Mouse (Mus musculus) midbrain, embryonic 15.5 days (tissue): ENCODE measurements around the gene Leng1. TPM values are rescaled to one million over a fixed set of nuclear protein-coding genes. Genes with fewer than 3 reads are reported as not detected.
"Not testable (repeated sequence)": the region's sequence is repeated elsewhere in the genome, so short reads cannot be mapped to it uniquely, and the experiment has no call there.

Experiments
- ATAC-seq: fragments of 200-750 bp; cut with Nextera tagmentation; replicated peaks from 2 replicates; pipeline ENCODE4 v1.8.0; 2017; ENCODE audit warnings: moderate TSS enrichment
- H3K27ac ChIP-seq: fragments of 300-500 bp; sonication (generic); 2 replicates; pipeline ENCODE4 v1.5.1; 2015; ENCODE audit warnings: mild to moderate bottlenecking, inconsistent platforms
- H3K27me3 ChIP-seq: fragments of 300-500 bp; sonication (generic); replicated peaks from 2 replicates; pipeline ENCODE4 v1.6.1; 2015; ENCODE audit warnings: inconsistent platforms
- H3K36me3 ChIP-seq: fragments of 300-500 bp; sonication (generic); replicated peaks from 2 replicates; pipeline ENCODE4 v1.6.1; 2015; ENCODE audit warnings: inconsistent platforms
- H3K4me1 ChIP-seq: fragments of 300-500 bp; sonication (generic); 2 replicates; pipeline ENCODE4 v1.6.1; 2015; ENCODE audit warnings: inconsistent platforms
- H3K4me2 ChIP-seq: fragments of 300-500 bp; sonication (generic); 2 replicates; pipeline ENCODE4 v1.6.1; 2015; ENCODE audit warnings: inconsistent platforms, mild to moderate bottlenecking, moderate library complexity
- H3K4me3 ChIP-seq: fragments of 300-500 bp; sonication (generic); 2 replicates; pipeline ENCODE4 v1.5.1; 2015; ENCODE audit warnings: mild to moderate bottlenecking, inconsistent platforms
- H3K9ac ChIP-seq: fragments of 300-500 bp; sonication (generic); 2 replicates; pipeline ENCODE4 v1.6.1; 2015; ENCODE audit warnings: mild to moderate bottlenecking, inconsistent platforms
- H3K9me3 ChIP-seq: fragments of 300-500 bp; sonication (generic); 2 replicates; pipeline ENCODE4 v1.6.1; 2016; ENCODE audit warnings: inconsistent platforms
- WGBS: fragments of 180-500 bp; shearing (Covaris S2); methylation state at CpG from one replicate; pipeline ENCODE4 v1.1.7; 2015; ENCODE audit warnings: mixed read lengths; 5-methylcytosine and 5-hydroxymethylcytosine counted together
- polyA plus RNA-seq: library from polyadenylated mRNA; unstranded; fragments of >200 nt; fragmentation: Nextera tagmentation; extraction: Ambion mirVana; gene quantifications from 2 replicates; pipeline ENCODE4 v1.2.1, GENCODE M21; 2015

Gene Leng1
- polyA plus RNA-seq, 1 experiment from 2014 or later: 13.7 TPM

- peaks cover 27% of the 10 kb centered on the region for H3K4me1 ChIP-seq
- peaks cover 18% of the 10 kb centered on the region for H3K36me3 ChIP-seq
- H3K9ac ChIP-seq: peak within 1 kb of the TSS; percentile 73
- under 1% methylated on average over 42 of the region's 42 CpGs for WGBS
- peak; percentile 95 for ATAC-seq
- peak within 1 kb of the TSS; percentile 79 for H3K4me3 ChIP-seq
- H3K27ac ChIP-seq: peak within 1 kb of the TSS; percentile 93
- peak within 1 kb of the TSS; percentile 84 for H3K4me2 ChIP-seq
- H3K9me3 ChIP-seq: no peaks in the 10 kb centered on the region
- no peaks in the 10 kb centered on the region for H3K27me3 ChIP-seq
Measured at GRCm38 (mm10) chr7:3703879-3704441, 38.3 kb upstream of the Leng1 start, which contains the start of gene Rps9. Rps9 (plus strand) TSS chr7:3703993.

GRCm38 (mm10) chr7:3703148-3703878 is 37.7 kb upstream of the Leng1 start:
- 19% methylated on average over 6 of the region's 6 CpGs for WGBS
- H3K9ac ChIP-seq: peak overlapping the region; percentile 27; the same call in 1 of the 2 replicates
- peak overlapping the region; percentile 84 for H3K4me2 ChIP-seq
- no peaks in the 10 kb centered on the region for H3K27me3 ChIP-seq
- H3K4me1 ChIP-seq: peaks cover 27% of the 10 kb centered on the region
- H3K9me3 ChIP-seq: no peaks in the 10 kb centered on the region
- ATAC-seq: peak; percentile 58
- H3K4me3 ChIP-seq: peak overlapping the region; percentile 79
- peaks cover 22% of the 10 kb centered on the region for H3K36me3 ChIP-seq
- peak overlapping the region; percentile 93 for H3K27ac ChIP-seq

GRCm38 (mm10) chr7:3698471-3698870 is 32.8 kb upstream of the Leng1 start:
- Histone ChIP-seq H3K4me1 (peaks cover 18% of the 10 kb centered on the region), H3K9ac (no peak overlapping the region), H3K4me2 (no peak overlapping the region), H3K27me3 (no peaks in the 10 kb centered on the region), H3K36me3 (peaks cover 32% of the 10 kb centered on the region), H3K27ac (no peak overlapping the region), H3K4me3 (no peak overlapping the region), H3K9me3 (no peaks in the 10 kb centered on the region)
- ATAC-seq: no peak
- 97% methylated on average over 6 of the region's 6 CpGs for WGBS

- Histone ChIP-seq H3K36me3 (peaks cover 23% of the 10 kb centered on the region), H3K9ac (peak overlapping the region; percentile 96), H3K4me1 (peaks cover 27% of the 10 kb centered on the region), H3K27ac (peak overlapping the region; percentile 96), H3K4me2 (peak overlapping the region; percentile 85), H3K4me3 (peak overlapping the region; percentile 91)
- WGBS: 6% methylated on average over 9 of the region's 9 CpGs
- not testable (repeated sequence) for H3K9me3 ChIP-seq, ATAC-seq, H3K27me3 ChIP-seq
Measured at GRCm38 (mm10) chr7:3694949-3695305, 29.3 kb upstream of the Leng1 start.

GRCm38 (mm10) chr7:3694076-3694948 is 28.7 kb upstream of the Leng1 start:
- Histone ChIP-seq H3K9ac (peak overlapping the region; percentile 96), H3K36me3 (peaks cover 22% of the 10 kb centered on the region; the same call in 1 of the 2 replicates), H3K27me3 (no peaks in the 10 kb centered on the region), H3K4me3 (peak overlapping the region; percentile 91), H3K9me3 (no peaks in the 10 kb centered on the region), H3K4me2 (peak overlapping the region; percentile 85), H3K4me1 (peaks cover 27% of the 10 kb centered on the region), H3K27ac (peak overlapping the region; percentile 96)
- peak; percentile 40 for ATAC-seq
- under 1% methylated on average over 53 of the region's 55 CpGs for WGBS

- Histone ChIP-seq H3K4me2 (peak overlapping the region; percentile 85), H3K4me1 (peaks cover 27% of the 10 kb centered on the region), H3K36me3 (peaks cover 17% of the 10 kb centered on the region; the same call in 1 of the 2 replicates), H3K27me3 (no peaks in the 10 kb centered on the region), H3K9me3 (no peaks in the 10 kb centered on the region), H3K4me3 (peak overlapping the region; percentile 91), H3K9ac (peak overlapping the region; percentile 96), H3K27ac (peak overlapping the region; percentile 96)
- WGBS: 0% methylated on average over 18 of the region's 18 CpGs
- ATAC-seq: no peak; the same call in 1 of the 2 replicates
Measured at GRCm38 (mm10) chr7:3693809-3694075, 28.1 kb upstream of the Leng1 start.

GRCm38 (mm10) chr7:3692987-3693808 is 27.6 kb upstream of the Leng1 start, which contains the start of gene Mboat7:
Mboat7 (minus strand) TSS chr7:3693523.
- peak within 1 kb of the TSS; percentile 96 for H3K27ac ChIP-seq
- H3K4me3 ChIP-seq: peak within 1 kb of the TSS; percentile 91
- under 1% methylated on average over 55 of the region's 55 CpGs for WGBS
- peaks cover 12% of the 10 kb centered on the region; the same call in 1 of the 2 replicates for H3K36me3 ChIP-seq
- H3K9me3 ChIP-seq: no peaks in the 10 kb centered on the region
- H3K27me3 ChIP-seq: no peaks in the 10 kb centered on the region
- peak within 1 kb of the TSS; percentile 85 for H3K4me2 ChIP-seq
- peaks cover 27% of the 10 kb centered on the region for H3K4me1 ChIP-seq
- ATAC-seq: peak; percentile 94
- H3K9ac ChIP-seq: peak within 1 kb of the TSS; percentile 96

GRCm38 (mm10) chr7:3692382-3692986 is 26.8 kb upstream of the Leng1 start, which contains the start of gene Tsen34:
Tsen34 (plus strand) TSS chr7:3692863.
- peaks cover 8% of the 10 kb centered on the region; the same call in 1 of the 2 replicates for H3K36me3 ChIP-seq
- ATAC-seq: peak; percentile 79
- peak within 1 kb of the TSS; percentile 85 for H3K4me2 ChIP-seq
- peak within 1 kb of the TSS; percentile 96 for H3K27ac ChIP-seq
- under 1% methylated on average over 49 of the region's 49 CpGs for WGBS
- H3K9ac ChIP-seq: peak within 1 kb of the TSS; percentile 96
- peaks cover 27% of the 10 kb centered on the region for H3K4me1 ChIP-seq
- H3K27me3 ChIP-seq: no peaks in the 10 kb centered on the region
- H3K9me3 ChIP-seq: no peaks in the 10 kb centered on the region
- H3K4me3 ChIP-seq: peak within 1 kb of the TSS; percentile 91

- peaks cover 27% of the 10 kb centered on the region for H3K4me1 ChIP-seq
- WGBS: 33% methylated on average over 3 of the region's 3 CpGs
Measured at GRCm38 (mm10) chr7:3691919-3692318, 26.3 kb upstream of the Leng1 start.

GRCm38 (mm10) chr7:3685400-3686187 is 20.0 kb upstream of the Leng1 start:
- Histone ChIP-seq H3K4me1 (peaks cover 24% of the 10 kb centered on the region), H3K27me3 (no peaks in the 10 kb centered on the region), H3K4me2 (no peak overlapping the region), H3K9ac (no peak overlapping the region), H3K4me3 (no peak overlapping the region), H3K9me3 (no peaks in the 10 kb centered on the region), H3K36me3 (peaks cover 6% of the 10 kb centered on the region; the same call in 1 of the 2 replicates), H3K27ac (peak overlapping the region; percentile 79)
- 78% methylated on average over 31 of the region's 31 CpGs for WGBS
- ATAC-seq: 0 out of 2 replicates have a peak, but pooled peaks have one; percentile 34

More at GRCm38 (mm10) chr7:3691919-3692318, 26.3 kb upstream of the Leng1 start:
- H3K27ac ChIP-seq: peak overlapping the region; percentile 96
- H3K9me3 ChIP-seq: no peaks in the 10 kb centered on the region
- peaks cover 5% of the 10 kb centered on the region; the same call in 1 of the 2 replicates for H3K36me3 ChIP-seq
- H3K4me2 ChIP-seq: peak overlapping the region; percentile 85
- H3K27me3 ChIP-seq: no peaks in the 10 kb centered on the region
- no peak for ATAC-seq
- H3K4me3 ChIP-seq: peak overlapping the region; percentile 91
- peak overlapping the region; percentile 96 for H3K9ac ChIP-seq
